Mouse (Mus musculus): Measurements from ENCODE around the gene Klhl41. TPM values are rescaled to one million over a fixed set of nuclear protein-coding genes. Genes with fewer than 3 reads are reported as not detected.
"Not testable (repeated sequence)": the region's sequence is repeated elsewhere in the genome, so short reads cannot be mapped to it uniquely, and the experiment has no call there.

Gene Klhl41
- 16.4 and 44.3 TPM in 2 replicates for polyA plus RNA-seq (2015; fragmentation: Nextera tagmentation; extraction: Ambion mirVana)

GRCm38 (mm10) chr2:69669853-69670252, at the start of gene Klhl41:
Gene Klhl41 (plus strand): TSS chr2:69670120.
- H3K4me3 ChIP-seq: 0 out of 2 replicates have a peak within 1 kb of the TSS, but pooled peaks have one; percentile 8
- no peaks in the 10 kb centered on the region for H3K9me3 ChIP-seq
- H3K36me3 ChIP-seq: peaks cover 20% of the 10 kb centered on the region
- no peak within 1 kb of the TSS for H3K9ac ChIP-seq
- H3K4me1 ChIP-seq: no peaks in the 10 kb centered on the region
- no peaks in the 10 kb centered on the region for H3K27me3 ChIP-seq
- no peak for ATAC-seq (ENCODE audit: insufficient number of reproducible peaks, low FRiP score, low TSS enrichment, low read depth)
- 73% methylated on average over 9 of the region's 9 CpGs for WGBS
- H3K27ac ChIP-seq: no peak within 1 kb of the TSS
- no peak within 1 kb of the TSS for H3K4me2 ChIP-seq

GRCm38 (mm10) chr2:69629215-69629614, 40.7 kb upstream of the Klhl41 start:
- ATAC-seq (ENCODE audit: insufficient number of reproducible peaks, low FRiP score, low TSS enrichment, low read depth): no peak
- Histone ChIP-seq H3K36me3 (no peaks in the 10 kb centered on the region), H3K4me1 (no peaks in the 10 kb centered on the region), H3K4me2 (no peak overlapping the region), H3K9me3 (no peaks in the 10 kb centered on the region), H3K27me3 (no peaks in the 10 kb centered on the region), H3K4me3 (no peak overlapping the region), H3K9ac (no peak overlapping the region), H3K27ac (no peak overlapping the region)
- WGBS: 66% methylated on average over 17 of the region's 17 CpGs

- H3K27me3 ChIP-seq: no peaks in the 10 kb centered on the region
- H3K4me1 ChIP-seq: no peaks in the 10 kb centered on the region
- no peak overlapping the region for H3K9ac ChIP-seq
- H3K4me2 ChIP-seq: no peak overlapping the region
- H3K36me3 ChIP-seq: no peaks in the 10 kb centered on the region
- WGBS: 91% methylated on average over 6 of the region's 6 CpGs
- ATAC-seq (ENCODE audit: insufficient number of reproducible peaks, low FRiP score, low TSS enrichment, low read depth): no peak
- no peaks in the 10 kb centered on the region for H3K9me3 ChIP-seq
- H3K4me3 ChIP-seq: no peak overlapping the region
- H3K27ac ChIP-seq: no peak overlapping the region
Observed at GRCm38 (mm10) chr2:69629914-69630313, 40.0 kb upstream of the Klhl41 start.

GRCm38 (mm10) chr2:69630792-69631191, 39.1 kb upstream of the Klhl41 start:
- H3K9me3 ChIP-seq: no peaks in the 10 kb centered on the region
- no peaks in the 10 kb centered on the region for H3K27me3 ChIP-seq
- 83% methylated on average over 5 of the region's 5 CpGs for WGBS
- H3K27ac ChIP-seq: no peak overlapping the region
- no peak for ATAC-seq (ENCODE audit: insufficient number of reproducible peaks, low FRiP score, low TSS enrichment, low read depth)
- no peaks in the 10 kb centered on the region for H3K36me3 ChIP-seq
- no peak overlapping the region for H3K4me3 ChIP-seq
- H3K4me2 ChIP-seq: no peak overlapping the region
- no peak overlapping the region for H3K9ac ChIP-seq
- H3K4me1 ChIP-seq: no peaks in the 10 kb centered on the region

GRCm38 (mm10) chr2:69631449-69631848, 38.5 kb upstream of the Klhl41 start:
- no peak for ATAC-seq (ENCODE audit: insufficient number of reproducible peaks, low FRiP score, low TSS enrichment, low read depth)
- no peaks in the 10 kb centered on the region for H3K9me3 ChIP-seq
- H3K9ac ChIP-seq: no peak overlapping the region
- H3K4me2 ChIP-seq: no peak overlapping the region
- H3K27me3 ChIP-seq: no peaks in the 10 kb centered on the region
- no peaks in the 10 kb centered on the region for H3K4me1 ChIP-seq
- no peak overlapping the region for H3K27ac ChIP-seq
- H3K4me3 ChIP-seq: no peak overlapping the region
- 90% methylated on average over 2 of the region's 2 CpGs for WGBS
- H3K36me3 ChIP-seq: no peaks in the 10 kb centered on the region

GRCm38 (mm10) chr2:69635064-69635701, 34.7 kb upstream of the Klhl41 start:
- no peak overlapping the region for H3K9ac ChIP-seq
- H3K27me3 ChIP-seq: no peaks in the 10 kb centered on the region
- H3K4me1 ChIP-seq: no peaks in the 10 kb centered on the region
- 8% methylated on average over 11 of the region's 11 CpGs for WGBS
- H3K27ac ChIP-seq: no peak overlapping the region
- H3K4me3 ChIP-seq: peak overlapping the region; percentile 39
- H3K36me3 ChIP-seq: no peaks in the 10 kb centered on the region
- H3K9me3 ChIP-seq: no peaks in the 10 kb centered on the region
- no peak for ATAC-seq (ENCODE audit: insufficient number of reproducible peaks, low FRiP score, low TSS enrichment, low read depth)
- H3K4me2 ChIP-seq: peak overlapping the region; percentile 36

GRCm38 (mm10) chr2:69635807-69636206, 34.1 kb upstream of the Klhl41 start:
- no peak for ATAC-seq (ENCODE audit: insufficient number of reproducible peaks, low FRiP score, low TSS enrichment, low read depth)
- no peak overlapping the region for H3K4me3 ChIP-seq
- H3K27ac ChIP-seq: no peak overlapping the region
- WGBS: 64% methylated on average over 6 of the region's 6 CpGs
- H3K4me1 ChIP-seq: no peaks in the 10 kb centered on the region
- H3K9me3 ChIP-seq: no peaks in the 10 kb centered on the region
- H3K27me3 ChIP-seq: no peaks in the 10 kb centered on the region
- H3K9ac ChIP-seq: no peak overlapping the region
- H3K36me3 ChIP-seq: no peaks in the 10 kb centered on the region
- no peak overlapping the region for H3K4me2 ChIP-seq

- H3K4me3 ChIP-seq; H3K27me3 ChIP-seq; H3K4me2 ChIP-seq; H3K9me3 ChIP-seq; H3K36me3 ChIP-seq; ATAC-seq (ENCODE audit: insufficient number of reproducible peaks, low FRiP score, low TSS enrichment, low read depth); H3K9ac ChIP-seq; H3K4me1 ChIP-seq; H3K27ac ChIP-seq: not testable (repeated sequence)
- 78% methylated on average over 7 of the region's 7 CpGs for WGBS
Observed at GRCm38 (mm10) chr2:69637989-69638388, 31.9 kb upstream of the Klhl41 start.

- Histone ChIP-seq H3K36me3 (no peaks in the 10 kb centered on the region), H3K27me3 (no peaks in the 10 kb centered on the region), H3K9me3 (no peaks in the 10 kb centered on the region), H3K4me2 (no peak overlapping the region), H3K27ac (no peak overlapping the region), H3K4me3 (no peak overlapping the region), H3K4me1 (no peaks in the 10 kb centered on the region), H3K9ac (no peak overlapping the region)
- 57% methylated on average over 10 of the region's 10 CpGs for WGBS
- no peak for ATAC-seq (ENCODE audit: insufficient number of reproducible peaks, low FRiP score, low TSS enrichment, low read depth)
Observed at GRCm38 (mm10) chr2:69640100-69640499, 29.8 kb upstream of the Klhl41 start.

- H3K36me3 ChIP-seq: no peaks in the 10 kb centered on the region
- no peaks in the 10 kb centered on the region for H3K27me3 ChIP-seq
- WGBS: 88% methylated on average over 11 of the region's 11 CpGs
- H3K9me3 ChIP-seq: no peaks in the 10 kb centered on the region
- no peak for ATAC-seq (ENCODE audit: insufficient number of reproducible peaks, low FRiP score, low TSS enrichment, low read depth)
- no peak overlapping the region for H3K27ac ChIP-seq
- H3K9ac ChIP-seq: no peak overlapping the region
- H3K4me2 ChIP-seq: no peak overlapping the region
- no peak overlapping the region for H3K4me3 ChIP-seq
- H3K4me1 ChIP-seq: peaks cover 5% of the 10 kb centered on the region
Observed at GRCm38 (mm10) chr2:69644968-69645617, 24.8 kb upstream of the Klhl41 start.

GRCm38 (mm10) chr2:69646726-69647490, 23.0 kb upstream of the Klhl41 start, which contains the start of gene Bbs5:
Gene Bbs5 (plus strand): TSS chr2:69647171.
- WGBS: 3% methylated on average over 43 of the region's 43 CpGs
- H3K9ac ChIP-seq: peak within 1 kb of the TSS; percentile 71
- peaks cover 2% of the 10 kb centered on the region; the same call in 1 of the 2 replicates for H3K36me3 ChIP-seq
- peak; percentile 89 for ATAC-seq (ENCODE audit: insufficient number of reproducible peaks, low FRiP score, low TSS enrichment, low read depth)
- peak within 1 kb of the TSS; percentile 72 for H3K4me3 ChIP-seq
- H3K9me3 ChIP-seq: no peaks in the 10 kb centered on the region
- no peak within 1 kb of the TSS for H3K27ac ChIP-seq
- H3K4me1 ChIP-seq: peaks cover 5% of the 10 kb centered on the region
- H3K4me2 ChIP-seq: peak within 1 kb of the TSS; percentile 68
- no peaks in the 10 kb centered on the region for H3K27me3 ChIP-seq

- Histone ChIP-seq H3K27me3 (no peaks in the 10 kb centered on the region), H3K4me3 (no peak overlapping the region), H3K4me1 (peaks cover 5% of the 10 kb centered on the region), H3K27ac (no peak overlapping the region), H3K9ac (no peak overlapping the region), H3K36me3 (peaks cover 6% of the 10 kb centered on the region; the same call in 1 of the 2 replicates), H3K9me3 (no peaks in the 10 kb centered on the region), H3K4me2 (no peak overlapping the region)
- 86% methylated on average over 5 of the region's 5 CpGs for WGBS
- no peak for ATAC-seq (ENCODE audit: insufficient number of reproducible peaks, low FRiP score, low TSS enrichment, low read depth)
Observed at GRCm38 (mm10) chr2:69649716-69650115, 20.2 kb upstream of the Klhl41 start.
